Mouse (Mus musculus) brain, embryonic 14.5 days (tissue): Measurements from ENCODE around the gene Fstl3. TPM values are rescaled to one million over a fixed set of nuclear protein-coding genes. Genes with fewer than 3 reads are reported as not detected.

Experiments
- DNase-seq: peaks from one replicate; pipeline ENCODE4 v3.0.0-alpha.2; 2011; ENCODE audit warnings: low read depth
- CTCF ChIP-seq: fragments of 200-500 bp; IDR thresholded peaks from 2 replicates; pipeline ENCODE4 v1.5.1; 2012; ENCODE audit warnings: inconsistent platforms, mild to moderate bottlenecking, moderate library complexity, borderline replicate concordance; ENCODE audit not compliant: insufficient read depth, insufficient read length; ENCODE audit errors: extremely low read depth
- POLR2A ChIP-seq: fragments of 200-500 bp; IDR thresholded peaks from 2 replicates; pipeline ENCODE4 v1.6.1; 2012; ENCODE audit warnings: mild to moderate bottlenecking, inconsistent platforms, borderline replicate concordance; ENCODE audit not compliant: poor library complexity, insufficient read depth, insufficient read length, severe bottlenecking; ENCODE audit errors: extremely low read depth
- polyA plus RNA-seq: library from polyadenylated mRNA; depleted of rRNA; stranded (reverse); fragments of >200 nt; gene quantifications from 2 replicates; pipeline ENCODE4 v1.2.3, GENCODE M21; 2012; rRNA removed

Fstl3 gene
- polyA plus RNA-seq, 1 experiment = 2.2 TPM

- TF ChIP-seq POLR2A (no peak), CTCF (no peak)
- no peak for DNase-seq
Observed at GRCm38 (mm10) chr10:79823011-79823410, 45.9 kb downstream of the Fstl3 start.

GRCm38 (mm10) chr10:79824413-79824812, 47.3 kb downstream of the Fstl3 start:
- TF ChIP-seq POLR2A (no peak), CTCF (no peak)
- no peak for DNase-seq

DNA sequence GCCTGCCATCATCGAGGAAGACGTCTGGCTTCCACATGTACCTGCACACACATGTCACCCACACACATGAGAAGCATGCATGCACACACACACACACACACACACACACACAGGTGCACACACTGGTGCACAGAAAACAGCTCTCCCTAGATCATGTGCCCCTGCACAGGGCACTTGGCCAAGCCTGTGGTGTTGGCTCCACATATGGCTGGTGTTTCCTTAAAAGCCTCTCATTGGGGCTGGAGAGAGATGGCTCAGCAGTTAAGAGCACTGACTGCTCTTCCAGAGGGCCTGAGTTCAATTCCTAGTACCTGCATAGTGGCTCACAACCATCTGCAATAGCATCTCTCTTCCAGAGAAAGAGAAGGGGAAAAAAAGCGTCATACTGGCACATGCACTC, 54.5 kb downstream of the Fstl3 start:
- no peak for DNase-seq
- TF ChIP-seq CTCF (no peak), POLR2A (no peak)

Other genes with a start within 250 kb of the Fstl3 start
- gene Plpp2, start 243.5 kb upstream of the Fstl3 start, polyA plus RNA-seq = 8.9 and 13.8 TPM in 2 replicates
- 128 and 178 TPM in 2 replicates for gene Mier2, start 222.1 kb upstream of the Fstl3 start, polyA plus RNA-seq
- not detected in 2 replicates for gene Theg, start 189.9 kb upstream of the Fstl3 start, polyA plus RNA-seq
- gene C2cd4c, start 163.2 kb upstream of the Fstl3 start, polyA plus RNA-seq = 8.2 and 10.4 TPM in 2 replicates
- 48.1 and 54.9 TPM in 2 replicates for gene Shc2, start 139.4 kb upstream of the Fstl3 start, polyA plus RNA-seq
- gene Odf3l2, start 131.5 kb upstream of the Fstl3 start, polyA plus RNA-seq = 0.11 TPM in 1 of 2 replicates, not detected in the other
- gene Madcam1, start 112.7 kb upstream of the Fstl3 start, polyA plus RNA-seq = 0.87 and 1.1 TPM in 2 replicates
- gene Tpgs1, start 107.9 kb upstream of the Fstl3 start, polyA plus RNA-seq = 68.2 and 69.2 TPM in 2 replicates
- 121 and 151 TPM in 2 replicates for gene Cdc34, start 95.1 kb upstream of the Fstl3 start, polyA plus RNA-seq
- 1.4 and 1.9 TPM in 2 replicates for gene Gzmm, start 88.3 kb upstream of the Fstl3 start, polyA plus RNA-seq
- 593 and 631 TPM in 2 replicates for gene Bsg, start 72.8 kb upstream of the Fstl3 start, polyA plus RNA-seq
- 8.3 and 16.1 TPM in 2 replicates for gene Hcn2, start 60.6 kb upstream of the Fstl3 start, polyA plus RNA-seq
- gene Polrmt, start 30.7 kb upstream of the Fstl3 start, polyA plus RNA-seq = 63.0 and 81.6 TPM in 2 replicates
- 0.28 and 0.74 TPM in 2 replicates for gene Fgf22, start 22.2 kb upstream of the Fstl3 start, polyA plus RNA-seq
- 157 and 182 TPM in 2 replicates for gene Rnf126, start 10.3 kb upstream of the Fstl3 start, polyA plus RNA-seq
- 0.05 and 0.14 TPM in 2 replicates for gene Prss57, start 13.7 kb downstream of the Fstl3 start, polyA plus RNA-seq
- 157 and 219 TPM in 2 replicates for gene Palm, start 16.3 kb downstream of the Fstl3 start, polyA plus RNA-seq
- gene Misp, start 43.7 kb downstream of the Fstl3 start, polyA plus RNA-seq = 0.59 and 1.1 TPM in 2 replicates
- 183 and 194 TPM in 2 replicates for gene Ptbp1, start 77.2 kb downstream of the Fstl3 start, polyA plus RNA-seq
- gene Prtn3, start 97.2 kb downstream of the Fstl3 start, polyA plus RNA-seq = 18.0 and 28.0 TPM in 2 replicates
- gene Plppr3, start 97.4 kb downstream of the Fstl3 start, polyA plus RNA-seq = 805 and 1,208 TPM in 2 replicates
- gene Elane, start 109.0 kb downstream of the Fstl3 start, polyA plus RNA-seq = 0.28 and 0.49 TPM in 2 replicates
- gene Cfd, start 113.6 kb downstream of the Fstl3 start, polyA plus RNA-seq = 0.60 and 0.81 TPM in 2 replicates
- gene Med16, start 131.7 kb downstream of the Fstl3 start, polyA plus RNA-seq = 84.7 and 92.6 TPM in 2 replicates
- not detected in 2 replicates for gene Gm26602, start 133.6 kb downstream of the Fstl3 start, polyA plus RNA-seq
- gene Kiss1r, start 139.7 kb downstream of the Fstl3 start, polyA plus RNA-seq = 4.1 and 4.4 TPM in 2 replicates
- 195 and 197 TPM in 2 replicates for gene R3hdm4, start 143.9 kb downstream of the Fstl3 start, polyA plus RNA-seq
- gene Arid3a, start 149.8 kb downstream of the Fstl3 start, polyA plus RNA-seq = 5.2 and 7.0 TPM in 2 replicates
- gene Wdr18, start 182.9 kb downstream of the Fstl3 start, polyA plus RNA-seq = 59.7 and 74.1 TPM in 2 replicates
- gene Grin3b, start 193.4 kb downstream of the Fstl3 start, polyA plus RNA-seq = 0.20 and 0.38 TPM in 2 replicates
- gene Tmem259, start 207.1 kb downstream of the Fstl3 start, polyA plus RNA-seq = 221 and 337 TPM in 2 replicates
- gene Cnn2, start 211.3 kb downstream of the Fstl3 start, polyA plus RNA-seq = 21.2 and 30.7 TPM in 2 replicates
- 12.2 and 12.7 TPM in 2 replicates for gene Abca7, start 219.2 kb downstream of the Fstl3 start, polyA plus RNA-seq
- 3.4 and 3.8 TPM in 2 replicates for gene Arhgap45, start 239.4 kb downstream of the Fstl3 start, polyA plus RNA-seq